32 mouse cellular contexts compared by ENCODE assay signal in genomic region chr12:7918385-7918784, GRCm38 (mm10). TPM values are rescaled to one million over a fixed set of nuclear protein-coding genes. Genes with fewer than 3 reads are reported as not detected.
DNase-seq lines count a peak whose midpoint lies in the region; ATAC-seq and TF ChIP-seq lines count a peak whose summit lies in the region.
"Had no signal": no experiment of that assay in that cellular context is flagged by ENCODE, and none has a peak within 500 bp of the region (broad histone marks: within the 10 kb centered on the region; RNA-seq: fewer than 3 reads in every experiment).

No protein-coding gene starts in this region.

- H3K9ac ChIP-seq in liver, postnatal 0 days (replicated peaks): no peak overlapping the region
- no peak overlapping the region for H3K9ac ChIP-seq in liver, embryonic 11.5 days (ENCODE audit: low read depth, low read length)
- no peak overlapping the region for H3K9ac ChIP-seq in intestine, embryonic 15.5 days
- H3K9ac ChIP-seq: embryonic facial prominence, embryonic 13.5 days; forebrain, embryonic 13.5 days; heart, embryonic 13.5 days; limb, embryonic 12.5 days; liver, embryonic 13.5 days; lung, embryonic 14.5 days; midbrain, embryonic 15.5 days had no signal

- no peak for DNase-seq in frontal cortex, postnatal 25 days (ENCODE audit: low spot score in 2 of 2)
- DNase-seq in liver, postnatal 0 days: no peak
- DNase-seq in liver, embryonic 11.5 days (ENCODE audit: low spot score): no peak
- DNase-seq in telencephalon, adult 2 months (ENCODE audit: low read depth, low spot score): peak; percentile 24
- DNase-seq in spleen, postnatal 4 days (ENCODE audit: low spot score in 2 of 2): no peak
- no peak for DNase-seq in heart, postnatal 25 days (ENCODE audit: low spot score)
- DNase-seq: adrenal gland, adult 2 months; adrenal gland, postnatal 36 days; B cell, adult 2 months; cerebellum, adult 9-10 months; cerebellum, postnatal 36 days; embryo, embryonic 11 days; gastrocnemius, postnatal 14 days; heart, postnatal 10 days; liver, embryonic 13.5 days; lung, embryonic 14.5 days; right cerebral cortex, adult 18-20 months had no signal

- intact Hi-C loops in heart, postnatal 25 days (cut with DNase I): no loop called here

- TF ChIP-seq CTCF in liver, postnatal 0 days (IDR thresholded peaks at IDR 0.05; ENCODE audit: low read depth): no peak

- no peak overlapping the region for H3K4me2 ChIP-seq in liver, postnatal 0 days (ENCODE audit: low read depth, low read length)
- no peak overlapping the region for H3K4me2 ChIP-seq in liver, embryonic 11.5 days
- H3K4me2 ChIP-seq in intestine, embryonic 15.5 days (replicated peaks): no peak overlapping the region
- H3K4me2 ChIP-seq: embryonic facial prominence, embryonic 13.5 days; forebrain, embryonic 13.5 days; heart, embryonic 13.5 days; limb, embryonic 12.5 days; liver, embryonic 13.5 days; lung, embryonic 14.5 days; midbrain, embryonic 15.5 days had no signal

- TF ChIP-seq EP300 in liver, postnatal 0 days (IDR thresholded peaks at IDR 0.05; ENCODE audit: low read depth): no peak

- no peaks in the 10 kb centered on the region for H3K9me3 ChIP-seq in liver, postnatal 0 days (ENCODE audit: low read length)
- no peaks in the 10 kb centered on the region for H3K9me3 ChIP-seq in liver, embryonic 11.5 days (ENCODE audit: control insufficient read depth, low read length)
- H3K9me3 ChIP-seq in intestine, embryonic 15.5 days: no peaks in the 10 kb centered on the region
- H3K9me3 ChIP-seq: embryonic facial prominence, embryonic 13.5 days; forebrain, embryonic 13.5 days; heart, embryonic 13.5 days; hindbrain, embryonic 10.5 days; limb, embryonic 12.5 days; liver, embryonic 13.5 days; midbrain, embryonic 10.5 days; midbrain, embryonic 15.5 days had no signal

- peak overlapping the region; percentile 93 for H3K27ac ChIP-seq in liver, postnatal 0 days (ENCODE audit: low read depth)
- H3K27ac ChIP-seq in liver, embryonic 11.5 days (ENCODE audit: low read depth, low read length): no peak overlapping the region
- H3K27ac ChIP-seq in intestine, embryonic 15.5 days: 0 out of 2 replicates have a peak overlapping the region, but pooled peaks have one; percentile 27
- H3K27ac ChIP-seq: embryonic facial prominence, embryonic 13.5 days; forebrain, embryonic 13.5 days; heart, embryonic 13.5 days; hindbrain, embryonic 10.5 days; limb, embryonic 12.5 days; liver, embryonic 13.5 days; midbrain, embryonic 10.5 days; midbrain, embryonic 15.5 days had no signal

- WGBS in liver, postnatal 0 days (ENCODE audit: insufficient replicate concordance): 69% methylated on average over 1 of the region's 1 CpGs
- WGBS in liver, embryonic 11.5 days: 76% methylated on average over 1 of the region's 1 CpGs
- 77% methylated on average over 1 of the region's 1 CpGs for WGBS in intestine, embryonic 15.5 days

- no peaks in the 10 kb centered on the region for H3K36me3 ChIP-seq in liver, postnatal 0 days (replicated peaks; ENCODE audit: insufficient read depth, low read length)
- no peaks in the 10 kb centered on the region for H3K36me3 ChIP-seq in liver, embryonic 11.5 days (ENCODE audit: control insufficient read depth, insufficient read depth, low read length)
- no peaks in the 10 kb centered on the region for H3K36me3 ChIP-seq in intestine, embryonic 15.5 days
- H3K36me3 ChIP-seq: embryonic facial prominence, embryonic 13.5 days; heart, embryonic 13.5 days; hindbrain, embryonic 10.5 days; limb, embryonic 12.5 days; liver, embryonic 13.5 days; midbrain, embryonic 10.5 days; midbrain, embryonic 15.5 days had no signal

- H3K4me1 ChIP-seq in liver, postnatal 0 days (ENCODE audit: insufficient read depth): no peaks in the 10 kb centered on the region
- no peaks in the 10 kb centered on the region for H3K4me1 ChIP-seq in liver, embryonic 11.5 days (replicated peaks; ENCODE audit: control insufficient read depth, insufficient read depth, low read length)
- H3K4me1 ChIP-seq in intestine, embryonic 15.5 days (replicated peaks): no peaks in the 10 kb centered on the region
- H3K4me1 ChIP-seq: embryonic facial prominence, embryonic 13.5 days; forebrain, embryonic 13.5 days; hindbrain, embryonic 10.5 days; limb, embryonic 12.5 days; liver, embryonic 13.5 days; midbrain, embryonic 10.5 days; midbrain, embryonic 15.5 days had no signal

- no peak overlapping the region for H3K4me3 ChIP-seq in liver, postnatal 0 days (ENCODE audit: low read depth, low read length)
- no peak overlapping the region for H3K4me3 ChIP-seq in liver, embryonic 11.5 days (ENCODE audit: low read depth, low read length)
- H3K4me3 ChIP-seq in intestine, embryonic 15.5 days (replicated peaks): no peak overlapping the region
- H3K4me3 ChIP-seq: embryonic facial prominence, embryonic 13.5 days; forebrain, embryonic 13.5 days; heart, embryonic 13.5 days; hindbrain, embryonic 10.5 days; limb, embryonic 12.5 days; liver, embryonic 13.5 days; midbrain, embryonic 10.5 days; midbrain, embryonic 15.5 days had no signal

- H3K27me3 ChIP-seq in liver, postnatal 0 days (ENCODE audit: insufficient read depth, low read length): no peaks in the 10 kb centered on the region
- H3K27me3 ChIP-seq in liver, embryonic 11.5 days (replicated peaks; ENCODE audit: control insufficient read depth, insufficient read depth, low read length): no peaks in the 10 kb centered on the region
- H3K27me3 ChIP-seq in intestine, embryonic 15.5 days (replicated peaks): no peaks in the 10 kb centered on the region
- H3K27me3 ChIP-seq: embryonic facial prominence, embryonic 13.5 days; forebrain, embryonic 13.5 days; heart, embryonic 13.5 days; limb, embryonic 12.5 days; liver, embryonic 13.5 days; midbrain, embryonic 15.5 days had no signal

- peak; percentile 78 for ATAC-seq in frontal cortex, adult (ENCODE audit: low TSS enrichment)
- ATAC-seq in liver, postnatal 0 days: no peak
- no peak for ATAC-seq in liver, embryonic 11.5 days (replicated peaks; ENCODE audit: low FRiP score)
- ATAC-seq in intestine, embryonic 15.5 days: no peak
- ATAC-seq: activated CD4-positive, CD25-positive, alpha-beta regulatory T cell, adult 4 months; forebrain, embryonic 13.5 days; hindbrain, embryonic 16.5 days; midbrain, embryonic 15.5 days had no signal

RNA-seq across cellular contexts. Expression of gene Apob, which starts 59.1 kb away (rescaled TPM):
- polyA plus RNA-seq in liver, postnatal 0 days (2015; fragmentation: Nextera tagmentation; extraction: Ambion mirVana): 178 and 219 TPM in 2 replicates
- polyA plus RNA-seq in liver, embryonic 11.5 days (2014; fragmentation: Nextera tagmentation; extraction: Ambion mirVana): 77.7 and 98.5 TPM in 2 replicates
- polyA plus RNA-seq in intestine, embryonic 15.5 days (2015; fragmentation: Nextera tagmentation; extraction: Ambion mirVana): 54.4 and 55.7 TPM in 2 replicates
- total RNA-seq in heart, postnatal 25 days (2021): not detected
- total RNA-seq: granulocyte monocyte progenitor cell, adult 5-6 weeks; layer of hippocampus, adult 18-20 months; left cerebral cortex, adult 18-20 months; neutrophil, adult 5-6 weeks had no signal
- polyA plus RNA-seq: embryonic facial prominence, embryonic 13.5 days; forebrain, embryonic 13.5 days; midbrain, embryonic 15.5 days had no signal
